Mouse (Mus musculus): ENCODE data around the gene Decr2.
"Not testable (repeated sequence)": the region's sequence is repeated elsewhere in the genome, so short reads cannot be mapped to it uniquely, and the experiment has no call there.

DNA sequence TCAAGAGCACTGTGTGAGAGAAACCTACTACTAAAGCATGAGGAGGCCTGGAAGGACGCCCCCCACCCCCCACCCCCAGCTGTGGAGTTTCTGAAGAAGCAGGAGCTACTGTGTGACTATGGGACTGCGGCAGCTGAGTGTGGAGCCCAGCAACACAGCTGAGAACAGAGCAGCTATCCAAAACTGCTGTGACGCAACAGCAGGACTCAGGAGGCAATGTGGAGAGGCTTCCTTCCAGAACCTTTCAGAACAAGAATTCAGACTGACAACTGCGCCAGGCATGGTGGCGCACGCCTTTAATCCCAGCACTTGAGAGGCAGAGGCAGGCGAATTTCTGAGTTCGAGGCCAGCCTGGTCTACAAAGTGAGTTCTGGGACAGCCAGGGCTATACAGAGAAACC lies 49.4 kb downstream of the Decr2 start:
- not testable (repeated sequence) for TF ChIP-seq CTCF (IDR thresholded peaks at IDR 0.05; ENCODE audit: low read depth); EP300 (optimal IDR thresholded peaks at IDR 0.05)
